Mouse (Mus musculus): ENCODE measurements around the gene Ing1.

DNA sequence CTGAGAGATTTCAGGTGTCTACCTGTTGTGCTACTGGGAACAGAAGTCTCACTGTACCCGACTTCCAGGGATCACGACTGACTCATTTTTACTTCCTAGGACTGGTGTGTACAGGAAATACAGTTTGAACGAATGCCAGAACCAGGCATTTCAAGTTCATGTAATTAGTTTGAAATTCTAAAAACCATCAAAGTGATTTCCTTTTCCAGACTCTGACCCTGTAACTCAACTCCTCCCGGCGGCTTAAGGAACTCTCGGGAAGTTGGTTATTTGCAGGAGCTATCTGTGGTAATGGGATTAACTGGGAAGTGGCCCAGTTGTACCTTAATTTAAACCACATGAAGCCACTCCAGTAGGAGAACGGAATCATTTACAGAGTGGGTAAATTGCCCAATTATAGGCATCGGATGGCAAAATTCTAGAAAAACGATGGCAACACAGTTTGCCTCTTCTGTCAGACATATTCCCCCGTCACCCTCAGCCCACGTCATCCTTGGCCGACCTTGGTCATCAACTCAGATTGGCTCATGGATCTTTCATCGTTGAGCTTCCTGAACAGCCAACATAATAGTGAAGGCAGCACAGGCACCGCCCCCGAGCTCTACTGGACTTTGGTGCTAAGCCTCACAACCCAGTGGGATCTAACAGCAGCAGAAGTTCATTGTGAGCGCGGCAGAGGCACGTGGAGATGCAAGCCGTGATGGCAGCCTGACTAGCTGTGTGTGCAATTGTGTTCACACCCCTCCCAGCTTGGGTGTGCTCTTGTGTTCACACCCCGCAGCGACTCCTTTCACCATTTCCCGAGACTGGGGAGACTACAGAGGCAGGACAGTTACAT lies 14.1 kb downstream of the Ing1 start:
- TF ChIP-seq CTCF (IDR thresholded peaks at IDR 0.05; ENCODE audit: low read depth, low read length) (no peak), POLR2A (IDR thresholded peaks at IDR 0.05; ENCODE audit: extremely low read depth, insufficient read depth, low read length) (no peak)

Data from liver, adult 2 months (tissue).